Mouse (Mus musculus) midbrain, embryonic 16.5 days (tissue): ENCODE measurements around the gene Mmel1. TPM values are rescaled to one million over a fixed set of nuclear protein-coding genes. Genes with fewer than 3 reads are reported as not detected.

Experiments used
- ATAC-seq: fragments of 200-750 bp; cut with Nextera tagmentation; 2 replicates; pipeline ENCODE4 v1.8.0; 2017; ENCODE audit warnings: moderate TSS enrichment
- H3K27ac ChIP-seq: fragments of 300-500 bp; sonication (generic); 2 replicates; pipeline ENCODE4 v1.5.1; 2014; ENCODE audit warnings: mild to moderate bottlenecking, low read length, mixed read lengths
- H3K27me3 ChIP-seq: fragments of 300-500 bp; sonication (generic); 2 replicates; pipeline ENCODE4 v1.6.1; 2014; ENCODE audit warnings: low read depth, low read length, mixed read lengths; ENCODE audit not compliant: control insufficient read depth, insufficient read depth
- H3K36me3 ChIP-seq: fragments of 300-500 bp; sonication (generic); 2 replicates; pipeline ENCODE4 v1.6.1; 2014; ENCODE audit warnings: mild to moderate bottlenecking, low read length, moderate library complexity, mixed read lengths; ENCODE audit not compliant: control insufficient read depth, insufficient read depth
- H3K4me1 ChIP-seq: fragments of 300-500 bp; sonication (generic); 2 replicates; pipeline ENCODE4 v1.6.1; 2014; ENCODE audit warnings: mild to moderate bottlenecking, low read length, mixed read lengths; ENCODE audit not compliant: control insufficient read depth, insufficient read depth
- H3K4me2 ChIP-seq: fragments of 300-500 bp; sonication (generic); 2 replicates; pipeline ENCODE4 v1.6.1; 2014; ENCODE audit warnings: mild to moderate bottlenecking, low read length, mixed read lengths
- H3K4me3 ChIP-seq: fragments of 300-500 bp; sonication (generic); 2 replicates; pipeline ENCODE4 v1.5.1; 2014; ENCODE audit warnings: low read depth, mild to moderate bottlenecking, low read length, moderate library complexity, mixed read lengths
- H3K9ac ChIP-seq: fragments of 300-500 bp; sonication (generic); 2 replicates; pipeline ENCODE4 v1.6.1; 2014; ENCODE audit warnings: low read depth, low read length, mixed read lengths
- H3K9me3 ChIP-seq: fragments of 300-500 bp; sonication (generic); replicated peaks from 2 replicates; pipeline ENCODE4 v1.6.1; 2014; ENCODE audit warnings: mild to moderate bottlenecking, low read length, mixed read lengths; ENCODE audit not compliant: control insufficient read depth, poor library complexity, severe bottlenecking
- WGBS: fragments of 180-500 bp; shearing (Covaris S2); extraction: QIAGEN DNeasy Blood & Tissue Kit; methylation state at CpG from one replicate; pipeline ENCODE4 v1.1.7; 2014; 5-methylcytosine and 5-hydroxymethylcytosine counted together
- polyA plus RNA-seq: library from polyadenylated mRNA; unstranded; fragments of >200 nt; fragmentation: Nextera tagmentation; extraction: Ambion mirVana; gene quantifications from 2 replicates; pipeline ENCODE4 v1.2.1, GENCODE M21; 2015

Gene Mmel1
- polyA plus RNA-seq, 1 experiment from 2014 or later: 0.98 TPM

DNA sequence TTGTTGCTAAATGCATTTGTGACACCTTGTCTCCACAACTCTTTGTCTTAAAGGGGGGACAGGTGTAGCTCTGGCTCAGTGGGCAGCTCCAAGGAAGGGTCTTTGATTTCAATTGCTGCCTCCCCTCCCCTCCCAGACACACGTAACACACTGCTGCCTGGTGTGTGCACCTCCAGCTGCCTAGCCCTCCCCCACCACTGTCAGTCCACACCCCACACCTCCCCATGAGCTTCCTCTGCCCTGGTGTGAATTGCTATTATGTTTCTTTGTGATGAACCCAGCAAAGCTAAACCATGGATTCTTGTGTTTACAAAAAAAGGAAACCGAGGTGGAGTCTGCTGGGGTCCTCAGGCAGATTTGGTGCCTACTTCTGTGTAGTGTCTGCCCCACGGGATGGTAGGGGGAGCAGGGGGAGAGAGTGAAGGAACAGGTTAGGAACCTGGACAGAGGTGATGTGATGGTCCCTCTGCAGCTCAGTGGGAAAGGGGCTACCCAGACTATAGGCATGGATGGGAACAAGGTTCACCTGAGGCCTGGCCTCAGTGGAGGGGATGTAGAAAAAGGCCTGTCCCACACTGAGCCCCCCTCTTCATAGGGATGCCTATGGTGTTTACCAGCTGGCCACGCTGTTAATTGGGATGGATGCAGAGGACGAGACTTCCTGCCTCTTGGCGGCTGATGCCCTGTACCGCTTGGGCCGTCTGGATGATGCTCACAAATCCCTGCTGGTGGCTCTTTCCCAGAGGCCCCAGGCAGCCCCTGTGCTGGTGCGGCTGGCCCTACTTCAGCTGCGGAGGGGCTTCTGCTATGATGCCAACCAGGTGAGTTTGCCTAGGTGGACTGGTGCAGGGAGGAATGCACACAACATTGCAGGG lies 11.8 kb upstream of the Mmel1 start:
- Histone ChIP-seq H3K9ac (no peak overlapping the region), H3K27ac (no peak overlapping the region), H3K4me1 (peaks cover 5% of the 10 kb centered on the region), H3K9me3 (no peaks in the 10 kb centered on the region), H3K36me3 (no peaks in the 10 kb centered on the region), H3K4me3 (no peak overlapping the region), H3K4me2 (no peak overlapping the region), H3K27me3 (no peaks in the 10 kb centered on the region; the same call in 1 of the 2 replicates)
- ATAC-seq: no peak
- WGBS: 83% methylated on average over 10 of the region's 10 CpGs

DNA sequence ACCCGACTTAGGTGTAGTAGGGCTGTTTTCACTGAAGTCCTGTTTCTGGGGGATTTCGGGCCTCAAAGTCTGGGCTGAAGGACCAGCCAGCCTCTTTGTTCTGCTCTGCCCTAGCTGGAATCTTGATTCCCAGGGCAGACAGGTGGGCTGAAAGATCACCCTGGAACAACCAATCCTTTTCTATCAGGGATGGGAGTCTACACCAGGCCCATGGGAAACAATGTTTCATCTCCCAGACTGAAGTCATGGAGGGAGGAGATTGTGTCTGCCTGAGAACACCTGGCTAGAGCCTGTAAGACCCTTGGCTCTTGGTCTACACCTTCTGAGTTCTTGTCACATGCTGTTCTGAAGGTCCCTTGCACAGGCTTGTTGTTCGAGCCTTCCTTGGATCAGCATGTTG lies 10.8 kb upstream of the Mmel1 start:
- H3K27me3 ChIP-seq: no peaks in the 10 kb centered on the region; the same call in 1 of the 2 replicates
- H3K27ac ChIP-seq: no peak overlapping the region
- no peak overlapping the region for H3K4me2 ChIP-seq
- 79% methylated on average over 3 of the region's 3 CpGs for WGBS
- no peak for ATAC-seq
- peaks cover 5% of the 10 kb centered on the region for H3K4me1 ChIP-seq
- no peaks in the 10 kb centered on the region for H3K9me3 ChIP-seq
- H3K4me3 ChIP-seq: no peak overlapping the region
- H3K9ac ChIP-seq: no peak overlapping the region
- no peaks in the 10 kb centered on the region for H3K36me3 ChIP-seq

DNA sequence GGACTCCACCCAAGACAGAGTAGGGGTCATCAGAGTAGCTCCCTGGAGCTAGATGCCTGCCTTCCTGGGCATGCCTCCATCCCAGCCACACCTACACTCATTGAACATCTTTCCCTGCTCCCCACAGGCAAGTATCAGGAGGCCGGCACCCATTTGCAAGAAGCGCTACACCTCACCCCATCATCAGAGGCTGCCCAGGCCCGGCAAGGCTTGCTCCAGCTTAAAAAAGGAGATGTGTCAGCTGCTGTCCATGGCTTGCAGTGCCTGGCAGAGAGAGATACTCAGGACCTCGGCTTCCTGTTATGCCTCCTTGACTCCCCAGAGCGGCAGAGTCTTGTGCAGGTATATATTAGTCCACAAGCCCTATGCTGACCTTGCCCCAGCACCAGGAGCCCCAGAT lies 7.4 kb upstream of the Mmel1 start:
- ATAC-seq: no peak
- Histone ChIP-seq H3K27ac (no peak overlapping the region), H3K4me3 (no peak overlapping the region), H3K9ac (no peak overlapping the region), H3K9me3 (no peaks in the 10 kb centered on the region), H3K36me3 (no peaks in the 10 kb centered on the region), H3K4me2 (no peak overlapping the region), H3K27me3 (no peaks in the 10 kb centered on the region; the same call in 1 of the 2 replicates), H3K4me1 (peaks cover 10% of the 10 kb centered on the region)
- WGBS: 85% methylated on average over 5 of the region's 5 CpGs

DNA sequence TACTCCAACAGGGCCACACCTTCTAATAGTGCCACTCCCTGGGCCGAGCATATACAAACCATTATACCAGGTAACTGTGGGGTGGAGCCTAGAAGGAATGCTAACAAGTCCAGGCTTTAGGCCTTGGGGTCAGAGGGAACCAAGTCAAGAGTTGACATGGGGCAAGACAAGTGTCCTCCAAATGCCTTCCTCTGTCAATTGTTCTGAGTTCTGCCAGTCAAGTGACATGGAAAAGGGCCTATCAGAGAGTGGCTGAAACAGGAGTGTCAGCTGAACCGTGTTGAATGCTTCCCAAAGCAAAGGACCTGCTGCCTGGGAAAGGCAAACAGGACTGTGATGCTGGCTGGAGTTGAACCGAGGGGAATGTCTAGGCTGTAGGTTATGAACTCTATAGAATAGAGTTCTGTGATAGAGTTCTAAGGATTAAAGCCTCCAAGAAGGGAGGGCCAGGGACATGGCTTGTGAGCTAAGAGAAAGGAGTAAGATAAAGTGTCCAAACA lies 5.9 kb upstream of the Mmel1 start:
- Histone ChIP-seq H3K4me1 (peaks cover 10% of the 10 kb centered on the region), H3K4me3 (no peak overlapping the region), H3K27ac (peak overlapping the region; percentile 58; the same call in 1 of the 2 replicates), H3K36me3 (no peaks in the 10 kb centered on the region), H3K9me3 (no peaks in the 10 kb centered on the region), H3K4me2 (no peak overlapping the region), H3K9ac (no peak overlapping the region), H3K27me3 (no peaks in the 10 kb centered on the region; the same call in 1 of the 2 replicates)
- no peak for ATAC-seq
- WGBS: 90% methylated on average over 3 of the region's 3 CpGs

DNA sequence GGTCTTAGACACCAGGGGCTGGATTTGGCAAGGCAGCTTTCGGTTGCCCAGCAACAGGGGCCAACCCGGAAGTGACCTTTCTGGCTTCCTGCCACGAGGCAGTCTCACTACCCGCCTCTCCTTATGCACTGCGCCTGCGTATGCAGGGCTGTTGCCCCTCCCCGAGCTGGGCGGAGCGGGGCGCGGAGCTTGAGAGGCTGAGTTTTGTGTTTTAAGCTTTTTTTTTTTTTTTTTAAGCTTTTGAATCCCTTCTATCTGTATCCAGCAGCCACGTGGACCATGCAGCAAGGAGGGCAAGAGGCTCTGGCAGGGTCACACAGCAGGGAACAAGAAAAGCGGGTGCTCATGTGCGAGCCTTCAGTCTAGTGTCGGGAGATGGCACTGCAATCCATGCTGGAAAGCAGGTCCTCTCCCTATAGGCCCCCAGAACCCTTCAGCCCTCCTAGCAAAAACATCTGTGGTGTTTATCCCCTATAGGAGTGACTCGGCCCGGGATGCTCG lies 5.1 kb upstream of the Mmel1 start:
- H3K4me1 ChIP-seq: peaks cover 10% of the 10 kb centered on the region
- WGBS: under 1% methylated on average over 18 of the region's 18 CpGs
- no peaks in the 10 kb centered on the region for H3K27me3 ChIP-seq
- peak overlapping the region; percentile 68 for H3K9ac ChIP-seq
- peak overlapping the region; percentile 42 for H3K4me3 ChIP-seq
- H3K4me2 ChIP-seq: peak overlapping the region; percentile 64
- ATAC-seq: peak; percentile 91
- no peaks in the 10 kb centered on the region for H3K9me3 ChIP-seq
- no peaks in the 10 kb centered on the region for H3K36me3 ChIP-seq
- H3K27ac ChIP-seq: peak overlapping the region; percentile 80

DNA sequence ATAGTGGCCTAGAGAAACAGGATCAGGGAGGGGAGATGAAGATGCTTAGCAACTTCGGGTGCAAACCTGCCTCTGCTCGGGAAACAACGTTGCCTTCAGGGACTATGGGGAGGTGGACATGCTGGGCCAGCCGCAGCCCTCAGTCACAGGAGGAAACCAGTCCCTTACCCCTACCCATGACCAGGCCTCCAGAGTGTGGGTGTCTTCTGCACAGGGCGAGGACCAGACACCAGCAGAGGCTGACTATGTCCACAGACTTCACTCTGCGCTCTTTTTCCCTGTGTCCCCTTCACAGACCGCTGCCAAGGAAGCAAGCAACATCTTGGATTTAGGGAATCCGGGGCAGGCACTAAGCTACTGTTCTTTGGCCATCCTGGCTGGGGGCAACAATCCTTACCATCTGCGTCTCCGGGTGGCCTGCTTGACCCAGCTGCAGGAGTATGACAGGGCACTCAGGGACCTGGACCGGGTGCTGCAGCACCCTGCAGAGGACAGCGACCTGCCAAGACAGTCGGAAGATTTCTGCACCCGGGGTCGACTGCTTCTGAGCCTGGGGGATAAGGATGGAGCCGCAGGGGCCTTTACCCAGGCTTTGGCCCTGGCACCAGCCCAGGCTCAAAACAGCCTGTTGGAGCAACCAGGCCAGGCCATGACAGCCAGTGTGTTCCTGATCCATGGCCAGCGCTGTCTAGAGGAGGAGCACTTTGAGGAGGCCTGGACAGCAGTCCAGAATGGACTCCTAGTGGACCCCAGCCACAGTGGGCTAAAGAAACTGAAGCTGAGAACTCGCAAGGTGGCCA lies 4.2 kb upstream of the Mmel1 start:
- WGBS: 79% methylated on average over 18 of the region's 18 CpGs
- H3K9ac ChIP-seq: peak overlapping the region; percentile 68

DNA sequence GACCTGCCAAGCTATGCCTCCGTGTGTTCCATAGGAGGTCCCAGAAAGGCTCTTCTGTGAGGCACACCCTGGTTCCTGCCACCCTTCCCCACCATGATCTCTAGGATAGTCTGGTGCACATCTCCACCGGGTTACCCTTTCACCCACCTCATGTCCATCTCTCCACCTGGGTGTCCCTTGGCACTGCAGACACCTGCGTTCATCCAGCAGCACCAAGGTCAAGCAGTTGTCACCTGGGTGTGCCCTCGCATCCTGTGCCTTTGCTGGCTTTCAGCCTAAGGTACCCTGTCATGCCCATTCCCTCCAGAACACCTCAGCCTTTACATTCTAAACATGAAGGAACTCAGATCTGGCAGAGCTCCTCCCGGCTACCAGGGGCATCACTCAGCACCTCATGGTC lies 3.0 kb upstream of the Mmel1 start:
- H3K9me3 ChIP-seq: no peaks in the 10 kb centered on the region

More for the DNA sequence above, 4.2 kb upstream of the Mmel1 start:
- Histone ChIP-seq H3K4me3 (no peak overlapping the region), H3K27me3 (no peaks in the 10 kb centered on the region), H3K27ac (peak overlapping the region; percentile 80), H3K4me1 (peaks cover 10% of the 10 kb centered on the region), H3K36me3 (no peaks in the 10 kb centered on the region), H3K9me3 (no peaks in the 10 kb centered on the region), H3K4me2 (peak overlapping the region; percentile 64)
- ATAC-seq: peak; percentile 44

DNA sequence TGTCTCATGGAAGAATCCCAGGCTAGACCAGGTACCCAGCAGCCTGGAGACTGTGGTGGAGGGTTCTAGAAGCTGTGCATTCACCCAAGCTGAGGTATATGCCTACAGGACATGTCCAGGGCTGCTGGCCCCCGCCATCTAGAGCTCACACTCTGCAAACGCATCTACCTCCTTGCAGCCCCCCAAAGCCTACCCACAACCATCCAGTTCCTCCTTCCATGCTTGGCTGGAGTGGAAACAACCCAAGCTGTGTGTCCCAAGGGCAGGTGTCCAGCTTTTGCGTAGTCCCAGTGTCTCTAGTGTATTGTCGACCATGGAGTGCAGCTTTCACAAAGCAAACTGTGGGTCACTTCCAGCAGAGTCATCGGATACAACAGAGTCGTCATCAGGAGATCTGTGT lies 2.1 kb upstream of the Mmel1 start:
- Histone ChIP-seq H3K27me3 (no peaks in the 10 kb centered on the region), H3K4me2 (no peak overlapping the region), H3K4me3 (no peak overlapping the region), H3K4me1 (peaks cover 10% of the 10 kb centered on the region), H3K27ac (no peak overlapping the region), H3K9me3 (no peaks in the 10 kb centered on the region), H3K9ac (no peak overlapping the region), H3K36me3 (no peaks in the 10 kb centered on the region)
- ATAC-seq: no peak
- WGBS: 85% methylated on average over 6 of the region's 6 CpGs

More for the DNA sequence above, 3.0 kb upstream of the Mmel1 start:
- Histone ChIP-seq H3K4me2 (no peak overlapping the region), H3K4me3 (no peak overlapping the region), H3K9ac (no peak overlapping the region), H3K4me1 (peaks cover 10% of the 10 kb centered on the region), H3K27me3 (no peaks in the 10 kb centered on the region), H3K36me3 (no peaks in the 10 kb centered on the region), H3K27ac (no peak overlapping the region)
- no peak for ATAC-seq
- WGBS: 89% methylated on average over 5 of the region's 5 CpGs
